Mouse (Mus musculus): Measurements from ENCODE around the gene Fam50a.

DNA sequence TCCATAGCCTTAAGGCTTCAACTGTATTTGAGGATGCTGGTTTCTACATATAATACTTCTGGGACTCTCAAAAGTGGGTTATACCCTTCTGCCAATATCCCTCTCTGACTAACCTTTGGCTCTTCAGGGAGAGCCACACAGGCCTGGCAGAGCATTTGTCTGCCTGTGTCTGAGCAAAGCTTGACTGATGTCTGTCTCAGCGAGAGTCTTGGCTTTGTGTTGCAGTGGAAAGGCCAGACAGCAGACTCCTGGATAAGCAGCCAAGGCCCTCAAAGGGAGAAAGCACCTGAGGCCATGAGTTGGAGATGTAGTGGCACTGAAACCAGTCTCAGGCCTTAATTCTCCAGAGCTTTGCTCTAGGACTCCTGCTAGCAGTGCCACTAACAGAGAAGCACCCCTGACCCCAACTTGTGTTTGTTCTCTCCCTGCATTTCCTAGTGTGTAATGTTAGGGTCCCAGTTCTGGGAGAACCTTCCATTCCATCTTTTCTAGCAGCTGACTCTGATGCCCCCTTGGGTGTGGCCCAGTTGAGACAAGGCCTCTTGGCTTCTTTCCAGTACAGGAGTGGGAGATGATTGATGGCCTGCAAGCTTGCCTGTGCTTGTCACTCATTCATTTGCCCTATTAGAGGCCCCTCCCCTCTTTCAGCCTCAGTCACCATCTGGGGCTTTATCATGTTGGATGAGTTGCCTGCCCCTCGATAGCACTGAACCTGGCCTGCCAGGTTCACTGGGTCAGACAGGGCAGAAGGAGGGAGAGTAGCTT lies 17.5 kb downstream of the Fam50a start:
- TF ChIP-seq CTCF (conservative IDR thresholded peaks at IDR 0.05; ENCODE audit: insufficient read depth, insufficient read length, low read depth, low read length) (no peak), POLR2A (IDR thresholded peaks at IDR 0.05; ENCODE audit: low read depth, low read length) (no peak)
